Mouse (Mus musculus) urinary bladder, postnatal 14 days (tissue): ENCODE measurements around the gene Mta3.
A peak's percentile ranks its signal among the peaks of the same experiment; 100 is the strongest.
"Not testable (repeated sequence)": the region's sequence is repeated elsewhere in the genome, so short reads cannot be mapped to it uniquely, and the experiment has no call there.

Experiments used
- DNase-seq: peaks from one replicate; pipeline ENCODE4 v3.0.0; 2021; ENCODE audit warnings: low spot score

Gene Mta3

GRCm38 (mm10) chr17:83708891-83709290 lies 2.9 kb downstream of the Mta3 start:
- DNase-seq = no peak

GRCm38 (mm10) chr17:83709517-83709916 lies 3.6 kb downstream of the Mta3 start:
- not testable (repeated sequence) for DNase-seq

- no peak for DNase-seq
Measured at GRCm38 (mm10) chr17:83710639-83711038, 4.7 kb downstream of the Mta3 start.

DNA sequence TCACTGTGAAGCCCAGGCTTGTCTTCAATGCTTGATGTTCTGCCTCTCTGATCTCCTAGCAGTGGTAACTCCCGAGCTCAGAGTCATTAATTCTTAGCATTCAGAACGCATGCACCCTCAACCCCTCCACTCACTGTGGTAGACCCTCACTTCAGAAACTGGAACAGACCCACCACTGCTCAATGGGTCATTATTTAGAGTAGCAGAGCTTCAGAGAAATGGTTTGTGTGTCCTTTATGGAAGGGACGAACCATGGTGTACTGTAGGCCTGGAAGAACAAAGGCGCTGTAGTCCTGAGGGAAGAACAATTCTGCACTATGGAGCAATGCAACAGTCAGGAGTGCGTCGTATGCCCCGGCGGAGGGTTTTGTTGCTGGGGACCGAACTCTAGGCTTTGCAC lies 6.4 kb downstream of the Mta3 start:
- DNase-seq = no peak

DNA sequence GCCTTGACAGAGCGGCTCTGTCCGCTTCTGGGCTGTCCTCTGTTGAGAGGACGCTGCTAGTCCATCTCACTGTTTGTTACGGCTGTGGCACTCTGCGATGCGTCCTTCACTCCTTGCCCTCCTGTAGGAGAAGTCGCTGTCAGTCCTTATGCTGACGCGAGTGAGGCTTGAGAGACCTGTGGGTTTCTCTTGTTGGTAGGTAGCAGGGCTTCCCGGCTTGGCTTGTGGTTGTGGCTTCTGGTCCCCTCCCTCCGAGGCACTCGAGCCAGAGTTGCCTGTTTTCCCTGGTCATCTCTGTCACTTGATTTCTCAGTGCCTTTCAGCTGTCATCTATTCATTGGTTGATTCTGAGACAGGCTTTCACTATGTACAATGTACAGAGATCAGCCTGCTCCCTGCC lies 14.5 kb downstream of the Mta3 start:
- no peak for DNase-seq

DNA sequence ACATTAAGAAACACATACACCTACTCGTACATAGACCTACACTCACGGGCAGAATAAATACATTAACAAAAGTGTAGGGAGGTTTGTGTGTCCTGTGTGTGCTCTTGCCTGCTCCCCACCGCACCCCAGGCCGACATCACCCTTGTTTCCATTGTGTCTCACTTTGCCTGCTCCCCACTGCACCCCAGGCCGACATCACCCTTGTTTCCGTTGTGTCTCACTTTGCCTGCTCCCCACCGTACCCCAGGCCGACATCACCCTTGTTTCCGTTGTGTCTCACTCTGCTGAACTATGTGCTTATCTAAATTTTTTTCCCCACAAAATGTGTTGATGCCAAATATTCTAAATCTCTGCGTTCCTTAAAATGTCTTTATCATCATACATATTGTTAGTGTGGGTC lies 15.2 kb downstream of the Mta3 start:
- DNase-seq = no peak

GRCm38 (mm10) chr17:83723064-83723463 lies 17.1 kb downstream of the Mta3 start:
- DNase-seq = no peak

- no peak for DNase-seq
Measured at GRCm38 (mm10) chr17:83726496-83726895, 20.5 kb downstream of the Mta3 start.

DNA sequence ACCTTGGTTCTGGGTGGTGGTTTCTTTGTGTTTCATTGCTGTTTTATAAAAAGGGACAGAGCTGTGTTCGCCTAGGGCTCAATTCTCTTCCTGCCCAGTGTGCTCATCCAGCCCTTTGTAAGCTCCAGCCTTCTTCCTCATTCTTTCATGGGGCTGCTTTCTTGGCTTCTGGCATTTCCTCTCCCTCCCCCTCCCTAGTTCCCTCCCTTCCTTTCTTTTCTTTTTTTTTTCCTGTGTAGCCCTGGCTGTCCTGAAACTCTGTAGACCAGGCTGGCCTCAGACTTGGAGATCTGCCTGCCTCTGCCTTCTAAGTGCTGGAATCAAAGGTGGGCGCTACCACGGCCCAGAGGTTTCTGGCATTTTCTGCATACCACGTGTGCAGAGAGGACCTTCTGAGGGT lies 21.7 kb downstream of the Mta3 start:
- DNase-seq = no peak

GRCm38 (mm10) chr17:83729029-83729428 lies 23.1 kb downstream of the Mta3 start:
- no peak for DNase-seq

DNA sequence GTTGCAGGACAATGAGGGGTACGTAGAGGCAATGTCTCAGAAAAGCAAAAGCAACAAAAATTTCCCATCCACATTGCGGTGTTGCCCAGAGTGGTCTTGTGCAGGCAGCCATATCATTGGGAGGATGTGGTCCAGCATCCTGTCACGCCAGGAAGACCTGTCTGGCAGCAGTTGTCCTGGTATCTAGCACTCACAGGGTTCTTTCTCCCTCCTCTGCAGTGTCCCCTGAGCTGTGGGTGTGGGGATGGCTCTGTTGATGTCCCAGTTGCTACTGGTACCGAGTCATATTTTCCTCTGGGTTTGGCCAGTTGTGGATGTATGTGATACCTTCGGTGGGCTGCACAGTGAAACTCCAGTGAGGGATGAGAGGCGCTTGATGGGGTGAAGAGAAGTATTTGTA lies 24.2 kb downstream of the Mta3 start:
- DNase-seq = no peak

DNA sequence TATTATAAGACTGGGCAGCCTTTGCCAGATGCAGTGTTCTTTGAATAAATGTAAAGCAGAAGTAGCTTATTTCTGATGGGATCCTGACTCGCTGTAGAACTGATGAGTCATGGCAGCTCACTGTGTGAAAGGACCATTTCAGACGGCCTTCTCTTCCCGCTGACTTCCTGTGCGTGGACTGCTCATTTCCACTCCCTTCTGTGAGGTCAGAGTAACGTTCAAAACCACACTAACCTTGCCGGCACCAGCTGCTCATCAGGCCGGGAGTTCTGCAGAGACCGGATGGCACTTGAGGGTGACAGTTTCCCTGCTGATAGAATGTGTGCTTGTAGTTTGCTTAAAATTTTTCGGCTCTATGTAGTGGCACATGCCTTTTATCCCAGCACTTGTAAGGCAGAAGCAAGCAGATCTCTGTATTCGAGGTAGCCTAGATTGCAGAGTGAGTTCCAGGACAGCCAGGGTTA lies 26.2 kb downstream of the Mta3 start:
- DNase-seq = peak; percentile 49

- DNase-seq = peak; percentile 65
Measured at GRCm38 (mm10) chr17:83732801-83733200, 26.8 kb downstream of the Mta3 start.

DNA sequence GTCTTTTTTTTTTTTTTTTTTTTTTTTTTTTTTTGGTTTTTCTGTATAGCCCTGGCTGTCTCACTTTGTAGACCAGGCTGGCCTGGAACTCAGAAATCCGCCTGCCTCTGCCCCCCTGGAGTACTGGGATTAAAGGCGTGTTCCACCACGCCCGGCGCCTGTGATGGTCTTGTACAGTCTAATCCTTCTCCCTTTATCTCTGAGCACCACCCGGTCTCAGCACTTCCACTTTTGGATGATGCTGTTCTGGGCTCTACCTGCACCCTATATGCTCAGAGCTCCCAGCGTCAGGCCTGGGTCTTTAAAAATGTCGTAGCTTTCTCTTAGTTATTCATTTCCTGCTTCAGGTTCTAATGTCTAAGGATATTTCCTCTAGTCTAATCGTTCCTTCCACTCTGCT lies 30.7 kb downstream of the Mta3 start:
- DNase-seq = no peak

DNA sequence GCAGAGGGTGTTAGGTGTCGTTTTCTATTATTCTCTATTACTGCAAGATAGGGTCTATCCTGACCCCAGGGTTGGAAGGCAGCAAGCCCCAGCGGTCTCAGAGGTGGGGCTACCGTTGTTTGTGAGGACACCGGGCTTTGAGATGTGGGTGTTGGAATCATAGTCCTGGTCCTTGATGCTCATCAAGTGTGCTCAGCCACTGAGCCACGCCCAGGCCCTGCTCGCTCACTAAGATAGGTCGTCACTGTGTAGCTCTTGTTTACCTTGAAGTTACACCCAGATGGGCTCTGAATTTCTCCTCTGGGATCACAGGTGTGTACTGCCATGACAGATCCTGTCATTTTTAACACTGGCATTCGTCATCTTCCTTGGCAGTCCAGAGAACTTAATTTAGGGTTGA lies 31.8 kb downstream of the Mta3 start:
- no peak for DNase-seq

GRCm38 (mm10) chr17:83740135-83740676 lies 34.2 kb downstream of the Mta3 start:
- DNase-seq = no peak

DNA sequence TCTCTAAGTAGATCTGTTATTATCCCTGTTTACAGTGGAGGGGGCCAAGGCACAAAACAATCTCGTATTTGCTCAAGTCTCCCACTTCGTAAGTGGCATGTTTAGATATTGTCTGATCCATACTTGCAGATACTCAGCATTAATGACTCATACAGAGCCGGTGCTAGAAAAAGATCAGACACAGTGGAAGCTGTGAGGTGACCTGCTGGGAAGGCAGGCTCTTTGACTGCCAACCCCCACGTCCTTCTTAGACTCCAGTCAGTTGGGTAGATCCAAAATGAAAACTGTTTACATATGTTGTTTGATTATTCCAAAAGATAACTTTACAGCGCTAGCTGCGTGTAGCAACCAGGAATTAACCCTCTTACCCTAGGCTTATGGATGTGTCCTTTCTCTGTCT lies 35.3 kb downstream of the Mta3 start:
- no peak for DNase-seq

GRCm38 (mm10) chr17:83744231-83744824 lies 38.4 kb downstream of the Mta3 start:
- no peak for DNase-seq

- DNase-seq = peak; percentile 16
Measured at GRCm38 (mm10) chr17:83747405-83748160, 41.6 kb downstream of the Mta3 start.

DNA sequence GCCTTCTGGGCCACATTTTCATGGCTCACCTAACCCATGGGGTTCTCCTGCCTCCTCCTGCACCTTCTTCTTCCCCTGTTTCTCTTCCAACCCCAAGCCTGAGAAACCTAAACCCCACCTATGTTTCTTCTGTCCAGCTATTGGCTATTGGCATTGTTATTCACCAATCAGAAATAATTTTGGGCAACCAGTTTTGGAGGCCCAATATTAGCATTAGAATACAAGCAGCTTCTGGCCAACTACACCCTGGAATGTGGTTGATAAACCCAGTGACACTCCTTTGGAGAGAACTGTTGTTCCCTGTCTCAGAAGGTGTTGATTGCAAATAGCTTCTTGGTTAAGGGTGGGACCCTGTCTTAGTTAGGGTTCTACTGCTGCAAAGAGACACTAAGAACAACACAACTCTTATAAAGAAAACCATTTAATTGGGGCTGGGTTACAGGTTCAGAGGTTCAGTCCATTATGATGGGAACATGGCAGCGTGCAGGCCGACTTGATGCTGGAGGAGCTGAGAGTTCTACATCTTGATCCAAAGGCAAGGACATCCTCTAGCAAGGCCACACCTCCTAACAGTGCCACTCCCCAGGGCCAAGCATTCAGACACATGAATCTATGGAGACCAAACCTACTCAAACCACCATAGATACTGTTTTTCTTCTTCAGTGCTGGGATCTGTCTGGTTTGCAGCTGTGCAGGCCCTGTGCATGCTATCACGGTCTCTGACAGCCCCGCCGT lies 44.4 kb downstream of the Mta3 start:
- DNase-seq = no peak

DNA sequence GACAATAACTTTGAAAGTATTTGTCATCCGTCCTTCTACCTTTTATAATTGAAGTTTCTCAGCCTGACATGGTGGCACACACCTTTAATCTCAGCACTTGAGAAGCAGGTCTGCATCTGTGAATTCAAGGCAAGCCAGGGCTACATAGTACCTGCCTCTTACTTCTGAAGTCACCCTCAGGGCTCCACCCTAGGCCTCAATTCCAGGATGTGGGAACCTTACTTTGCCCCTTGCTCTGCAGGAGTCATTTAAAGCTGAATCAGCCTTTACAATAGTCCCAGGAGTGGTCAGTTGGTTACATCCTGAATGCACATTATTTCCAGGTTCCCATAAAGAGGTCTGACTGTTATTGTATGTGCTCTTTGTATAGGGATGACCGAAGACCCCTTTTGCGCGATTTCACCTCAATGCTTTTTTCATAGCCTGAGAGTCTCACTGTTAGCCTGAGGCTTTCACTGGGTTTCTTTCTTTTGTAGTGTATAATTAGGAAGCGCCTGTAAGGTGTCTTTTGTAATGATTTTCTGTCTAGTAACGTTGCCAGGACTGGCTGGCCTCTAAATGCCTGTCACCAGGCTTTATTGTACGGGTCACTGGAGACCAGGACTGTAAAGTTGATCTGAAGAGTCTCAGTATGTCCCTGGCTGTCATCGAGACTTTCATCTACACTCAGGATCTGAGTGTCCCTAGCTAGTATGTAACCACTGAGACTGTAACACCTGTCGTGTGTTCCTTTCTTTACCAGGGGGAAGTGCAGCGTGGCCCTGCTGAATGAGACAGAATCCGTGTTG lies 47.3 kb downstream of the Mta3 start:
- no peak for DNase-seq

DNA sequence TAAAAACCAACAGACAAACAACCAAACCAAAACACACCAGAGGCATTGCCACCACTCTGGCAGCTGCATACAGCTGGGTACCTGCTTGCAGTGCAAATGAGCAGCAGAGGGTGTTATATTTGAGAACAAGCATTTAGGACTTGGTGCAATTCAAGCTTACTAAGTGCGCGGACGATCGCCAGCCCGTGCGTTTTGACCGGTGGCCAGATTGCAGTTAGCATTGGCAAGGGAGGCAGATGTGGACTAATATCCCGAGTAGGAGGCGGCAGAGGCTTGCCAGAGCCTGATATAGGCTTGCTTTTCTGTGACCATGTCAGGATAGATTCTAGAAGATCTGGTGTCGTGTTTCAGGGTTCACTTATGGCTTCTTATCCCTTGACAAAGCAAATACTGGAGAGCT lies 52.1 kb downstream of the Mta3 start:
- DNase-seq = no peak
